Comparison of ENCODE assay signal across 1 mouse cellular context in genomic region chr2:104027458-104028138, GRCm38 (mm10).
TF ChIP-seq lines count a peak whose summit lies in the region.

TSS of gene Fbxo3 (plus strand) at chr2:104027721.

TF ChIP-seq in CH12.LX, 34 proteins besides CTCF, POLR2A, EP300 and RAD21 (continued from another document):
- 0 out of 2 replicates have a peak, but pooled peaks have one; percentile 15 for TF ChIP-seq IRF4 (IDR thresholded peaks at IDR 0.05; ENCODE audit: low read depth, low read length)
